Mouse (Mus musculus) heart, embryonic 12.5 days (tissue): ENCODE results near the gene Cd24a. TPM values are rescaled to one million over a fixed set of nuclear protein-coding genes. Genes with fewer than 3 reads are reported as not detected.

Experiments used
- ATAC-seq: fragments of 200-750 bp; cut with Nextera tagmentation; 2 replicates; pipeline ENCODE4 v1.8.0; 2017; ENCODE audit warnings: moderate TSS enrichment, moderate library complexity; ENCODE audit not compliant: insufficient number of reproducible peaks, low FRiP score
- H3K27ac ChIP-seq: fragments of 300-500 bp; sonication (generic); 2 replicates; pipeline ENCODE4 v1.5.1; 2016; ENCODE audit warnings: mild to moderate bottlenecking, moderate library complexity; ENCODE audit not compliant: poor library complexity, severe bottlenecking
- H3K27me3 ChIP-seq: fragments of 300-500 bp; sonication (generic); replicated peaks from 2 replicates; pipeline ENCODE4 v1.6.1; 2016; ENCODE audit warnings: mild to moderate bottlenecking, moderate library complexity
- H3K36me3 ChIP-seq: fragments of 300-500 bp; sonication (generic); 2 replicates; pipeline ENCODE4 v1.6.1; 2016; ENCODE audit warnings: mild to moderate bottlenecking, moderate library complexity
- H3K4me1 ChIP-seq: fragments of 300-500 bp; sonication (generic); replicated peaks from 2 replicates; pipeline ENCODE4 v1.6.1; 2016; ENCODE audit warnings: mild to moderate bottlenecking
- H3K4me2 ChIP-seq: fragments of 300-500 bp; sonication (generic); 2 replicates; pipeline ENCODE4 v1.6.1; 2016; ENCODE audit warnings: mild to moderate bottlenecking, moderate library complexity
- H3K4me3 ChIP-seq: fragments of 300-500 bp; sonication (generic); 2 replicates; pipeline ENCODE4 v1.5.1; 2016; ENCODE audit warnings: mild to moderate bottlenecking
- H3K9ac ChIP-seq: fragments of 300-500 bp; sonication (generic); 2 replicates; pipeline ENCODE4 v1.6.1; 2016; ENCODE audit warnings: mild to moderate bottlenecking, moderate library complexity
- H3K9me3 ChIP-seq: fragments of 300-500 bp; sonication (generic); replicated peaks from 2 replicates; pipeline ENCODE4 v1.6.1; 2016; ENCODE audit warnings: mild to moderate bottlenecking, moderate library complexity
- WGBS: fragments of 180-500 bp; shearing (Covaris S2); methylation state at CpG from one replicate; pipeline ENCODE4 v1.1.7; 2016; 5-methylcytosine and 5-hydroxymethylcytosine counted together
- polyA plus RNA-seq: library from polyadenylated mRNA; unstranded; fragments of >200 nt; fragmentation: Nextera tagmentation; extraction: Ambion mirVana; gene quantifications from 2 replicates; pipeline ENCODE4 v1.2.1, GENCODE M21; 2016

Gene Cd24a
- 89.2 and 91.1 TPM in 2 replicates for polyA plus RNA-seq

- Histone ChIP-seq H3K27me3 (no peaks in the 10 kb centered on the region), H3K4me3 (peak within 1 kb of the TSS; percentile 61), H3K9ac (peak within 1 kb of the TSS; percentile 81), H3K4me2 (peak within 1 kb of the TSS; percentile 94), H3K27ac (peak within 1 kb of the TSS; percentile 81), H3K9me3 (no peaks in the 10 kb centered on the region), H3K36me3 (peaks cover 6% of the 10 kb centered on the region; the same call in 1 of the 2 replicates), H3K4me1 (no peaks in the 10 kb centered on the region; the same call in 1 of the 2 replicates)
- whole genome bisulfite sequencing: under 1% methylated on average over 6 of the region's 6 CpGs
- ATAC-seq: no peak
Observed at GRCm38 (mm10) chr10:43577997-43578331, at the start of gene Cd24a. Gene Cd24a, plus strand, starts transcription at chr10:43578284.

DNA sequence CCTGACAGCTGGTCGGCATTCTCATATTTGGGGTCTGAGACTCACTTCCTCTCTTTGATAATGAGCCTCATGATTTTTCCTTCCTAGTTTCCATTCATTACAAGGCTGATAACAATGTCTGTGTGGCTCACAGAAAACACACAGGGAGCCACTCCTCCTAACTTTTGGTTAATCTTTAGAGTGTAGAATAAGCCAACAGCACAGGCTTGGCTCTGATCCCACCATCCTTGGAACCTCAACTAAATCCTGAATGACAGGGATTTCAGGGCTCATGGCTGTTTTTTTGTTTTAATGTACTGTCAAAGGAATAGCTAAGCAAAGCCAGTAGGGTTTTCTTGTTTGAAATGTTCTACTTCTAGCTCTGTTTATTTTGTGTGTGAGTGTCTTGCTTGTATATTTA lies 43.7 kb upstream of the Cd24a start:
- no peak overlapping the region for H3K27ac ChIP-seq
- no peak overlapping the region for H3K9ac ChIP-seq
- no peak for ATAC-seq
- H3K4me3 ChIP-seq: no peak overlapping the region
- no peak overlapping the region for H3K4me2 ChIP-seq
- peaks cover 60% of the 10 kb centered on the region for H3K36me3 ChIP-seq
- H3K9me3 ChIP-seq: no peaks in the 10 kb centered on the region
- H3K4me1 ChIP-seq: peaks cover 23% of the 10 kb centered on the region
- H3K27me3 ChIP-seq: no peaks in the 10 kb centered on the region
- 45% methylated on average over 1 of the region's 1 CpGs for WGBS

- H3K9ac ChIP-seq: peak overlapping the region; percentile 10; the same call in 1 of the 2 replicates
Observed at GRCm38 (mm10) chr10:43537652-43538051, 40.4 kb upstream of the Cd24a start.

GRCm38 (mm10) chr10:43538831-43539230 lies 39.3 kb upstream of the Cd24a start:
- no peak overlapping the region for H3K27ac ChIP-seq
- no peak overlapping the region for H3K9ac ChIP-seq
- no peak for ATAC-seq
- H3K9me3 ChIP-seq: no peaks in the 10 kb centered on the region
- peak overlapping the region; percentile 75; the same call in 1 of the 2 replicates for H3K4me2 ChIP-seq
- H3K4me1 ChIP-seq: peaks cover 30% of the 10 kb centered on the region
- no peaks in the 10 kb centered on the region for H3K27me3 ChIP-seq
- 88% methylated on average over 5 of the region's 5 CpGs for WGBS
- H3K4me3 ChIP-seq: no peak overlapping the region
- H3K36me3 ChIP-seq: peaks cover 21% of the 10 kb centered on the region

More at GRCm38 (mm10) chr10:43537652-43538051, 40.4 kb upstream of the Cd24a start:
- Histone ChIP-seq H3K4me3 (no peak overlapping the region), H3K4me2 (no peak overlapping the region), H3K4me1 (peaks cover 30% of the 10 kb centered on the region), H3K9me3 (no peaks in the 10 kb centered on the region), H3K27me3 (no peaks in the 10 kb centered on the region), H3K36me3 (peaks cover 29% of the 10 kb centered on the region), H3K27ac (no peak overlapping the region)
- WGBS: 87% methylated on average over 7 of the region's 7 CpGs
- no peak for ATAC-seq

- ATAC-seq: no peak
- Histone ChIP-seq H3K27ac (peak overlapping the region; percentile 85), H3K4me2 (peak overlapping the region; percentile 75), H3K9me3 (no peaks in the 10 kb centered on the region), H3K27me3 (no peaks in the 10 kb centered on the region), H3K4me3 (peak overlapping the region; percentile 84), H3K4me1 (peaks cover 26% of the 10 kb centered on the region), H3K9ac (peak overlapping the region; percentile 89), H3K36me3 (peaks cover 18% of the 10 kb centered on the region)
- WGBS: 14% methylated on average over 12 of the region's 12 CpGs
Observed at GRCm38 (mm10) chr10:43539746-43540310, 38.3 kb upstream of the Cd24a start.

GRCm38 (mm10) chr10:43540442-43541152 lies 37.5 kb upstream of the Cd24a start, which contains the start of gene 1700021F05Rik:
Gene 1700021F05Rik, minus strand, starts transcription at chr10:43540994.
- Histone ChIP-seq H3K4me2 (peak within 1 kb of the TSS; percentile 75), H3K9ac (peak within 1 kb of the TSS; percentile 89), H3K9me3 (no peaks in the 10 kb centered on the region), H3K27ac (peak within 1 kb of the TSS; percentile 85), H3K4me3 (peak within 1 kb of the TSS; percentile 84), H3K36me3 (peaks cover 11% of the 10 kb centered on the region), H3K27me3 (no peaks in the 10 kb centered on the region), H3K4me1 (peaks cover 26% of the 10 kb centered on the region)
- ATAC-seq: peak; percentile 99
- under 1% methylated on average over 56 of the region's 56 CpGs for WGBS

DNA sequence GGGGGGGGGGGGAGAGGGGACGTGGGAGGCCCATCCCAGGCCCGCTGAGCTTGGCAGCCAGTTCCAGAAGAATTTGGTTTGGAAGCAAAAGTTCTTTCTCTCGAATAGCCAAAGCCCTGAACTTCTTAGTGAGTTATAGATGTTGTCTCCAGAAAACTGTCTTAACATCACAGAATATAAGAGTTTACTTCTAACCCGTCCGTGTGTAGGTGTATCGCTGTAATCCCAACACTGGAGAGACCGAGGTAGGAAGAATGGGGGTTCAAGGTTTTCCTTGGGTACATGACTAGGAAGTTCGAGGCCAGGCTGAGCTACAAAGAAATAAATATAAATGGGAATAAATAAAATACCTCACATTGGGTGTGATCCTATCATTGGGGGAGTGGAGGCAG lies 36.9 kb upstream of the Cd24a start:
- peaks cover 26% of the 10 kb centered on the region for H3K4me1 ChIP-seq
- peak overlapping the region; percentile 75 for H3K4me2 ChIP-seq
- no peak overlapping the region for H3K9ac ChIP-seq
- no peaks in the 10 kb centered on the region for H3K9me3 ChIP-seq
- no peak for ATAC-seq
- H3K36me3 ChIP-seq: peaks cover 5% of the 10 kb centered on the region; the same call in 1 of the 2 replicates
- no peaks in the 10 kb centered on the region for H3K27me3 ChIP-seq
- H3K4me3 ChIP-seq: peak overlapping the region; percentile 84
- WGBS: 51% methylated on average over 7 of the region's 8 CpGs
- H3K27ac ChIP-seq: no peak overlapping the region

GRCm38 (mm10) chr10:43549411-43549810 lies 28.7 kb upstream of the Cd24a start:
- 52% methylated on average over 5 of the region's 5 CpGs for WGBS
- H3K27me3 ChIP-seq: no peaks in the 10 kb centered on the region
- no peak overlapping the region for H3K4me2 ChIP-seq
- no peak overlapping the region for H3K9ac ChIP-seq
- H3K4me3 ChIP-seq: no peak overlapping the region
- H3K4me1 ChIP-seq: no peaks in the 10 kb centered on the region
- no peaks in the 10 kb centered on the region for H3K36me3 ChIP-seq
- ATAC-seq: no peak
- H3K27ac ChIP-seq: no peak overlapping the region
- H3K9me3 ChIP-seq: 0 out of 2 replicates have a peak, but pooled peaks cover 3% of the 10 kb centered on the region

DNA sequence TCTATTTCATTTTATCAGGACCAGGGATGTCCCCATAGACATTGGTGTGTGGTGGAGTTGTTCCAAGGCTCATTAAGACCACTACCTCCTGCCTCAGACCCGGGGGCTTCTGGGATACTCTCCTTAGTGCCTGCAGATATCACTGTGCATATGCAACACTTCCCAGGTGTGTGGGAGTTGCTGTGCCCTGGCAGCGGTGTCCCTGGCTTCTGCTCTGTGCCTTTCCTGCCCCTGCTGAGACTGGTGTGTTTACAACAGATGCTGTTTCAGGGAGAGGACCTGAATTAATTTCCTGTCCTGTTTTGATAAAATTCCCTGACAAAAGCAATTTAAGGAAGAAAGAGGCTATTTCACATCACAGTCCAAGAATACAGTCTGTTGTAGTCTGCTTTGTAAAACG lies 27.2 kb upstream of the Cd24a start:
- no peak overlapping the region for H3K4me2 ChIP-seq
- 0 out of 2 replicates have a peak, but pooled peaks cover 3% of the 10 kb centered on the region for H3K9me3 ChIP-seq
- H3K27me3 ChIP-seq: no peaks in the 10 kb centered on the region
- no peak overlapping the region for H3K4me3 ChIP-seq
- no peak overlapping the region for H3K9ac ChIP-seq
- no peaks in the 10 kb centered on the region for H3K4me1 ChIP-seq
- WGBS: 16% methylated on average over 3 of the region's 3 CpGs
- ATAC-seq: no peak
- no peak overlapping the region for H3K27ac ChIP-seq
- H3K36me3 ChIP-seq: no peaks in the 10 kb centered on the region

DNA sequence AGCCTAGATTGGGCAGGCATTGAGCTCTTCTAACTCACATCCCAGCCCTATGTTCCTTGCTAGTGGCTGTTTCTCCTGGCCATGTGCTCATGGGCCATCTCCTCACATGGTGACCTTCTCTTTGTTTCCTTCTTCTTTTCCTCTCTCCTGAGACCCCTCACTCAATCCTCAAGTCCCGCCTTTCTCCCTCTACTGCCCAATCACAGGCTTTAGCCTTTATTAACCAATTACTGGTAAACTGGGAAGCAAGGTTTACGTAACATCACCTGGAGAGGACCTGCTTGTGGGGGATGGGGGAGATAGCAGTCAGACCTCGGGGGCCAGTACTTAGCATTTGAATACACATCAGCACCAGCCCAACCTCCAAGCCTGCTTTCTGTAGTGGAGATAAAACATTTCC lies 26.7 kb upstream of the Cd24a start:
- no peak for ATAC-seq
- no peak overlapping the region for H3K4me3 ChIP-seq

DNA sequence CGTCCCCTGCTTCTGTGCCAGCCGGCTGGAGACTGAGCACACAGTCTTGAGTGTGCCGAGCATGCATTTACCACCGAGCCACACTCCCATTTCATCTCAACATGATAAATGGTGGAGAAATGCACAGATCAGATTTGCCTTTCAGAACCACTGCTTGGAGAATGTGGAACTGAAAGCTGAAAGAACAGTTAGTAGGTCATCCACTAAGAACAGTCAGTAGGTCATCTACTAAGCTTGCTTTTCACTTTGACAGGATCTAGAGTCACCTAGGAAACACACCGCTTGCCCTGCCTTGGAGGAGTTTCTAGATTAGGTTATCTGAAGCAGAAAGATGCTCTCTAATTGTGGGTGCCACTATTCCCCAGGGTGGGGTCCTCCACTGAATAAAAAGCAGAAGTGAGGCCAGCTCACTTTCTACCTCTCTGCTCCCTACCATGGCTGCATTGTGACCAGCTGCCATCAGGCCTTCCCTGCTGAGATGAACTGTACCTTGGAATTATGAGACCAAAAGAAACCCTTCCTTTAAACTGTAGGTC lies 20.4 kb upstream of the Cd24a start:
- no peak for ATAC-seq
- H3K27ac ChIP-seq: no peak overlapping the region
- no peaks in the 10 kb centered on the region for H3K27me3 ChIP-seq
- H3K9me3 ChIP-seq: 0 out of 2 replicates have a peak, but pooled peaks cover 3% of the 10 kb centered on the region
- H3K9ac ChIP-seq: no peak overlapping the region
- H3K4me3 ChIP-seq: no peak overlapping the region
- H3K4me1 ChIP-seq: no peaks in the 10 kb centered on the region
- H3K36me3 ChIP-seq: no peaks in the 10 kb centered on the region
- no peak overlapping the region for H3K4me2 ChIP-seq
- WGBS: 80% methylated on average over 5 of the region's 5 CpGs

More for the DNA sequence above, 26.7 kb upstream of the Cd24a start:
- Histone ChIP-seq H3K4me1 (no peaks in the 10 kb centered on the region), H3K4me2 (no peak overlapping the region), H3K9ac (no peak overlapping the region), H3K9me3 (0 out of 2 replicates have a peak, but pooled peaks cover 3% of the 10 kb centered on the region), H3K36me3 (no peaks in the 10 kb centered on the region), H3K27ac (no peak overlapping the region), H3K27me3 (no peaks in the 10 kb centered on the region)
- WGBS: 23% methylated on average over 3 of the region's 3 CpGs
